Mouse (Mus musculus) bone marrow, adult 2 months (tissue): ENCODE measurements at regions not wholly inside any gene's neighbourhood (a gene's known extent, or its start where the extent isn't known, plus 50 kb on each side); places are given as distances from the start of the nearest gene placed in this dataset.

ENCODE experiments used
- CTCF ChIP-seq: fragments of 200-500 bp; IDR thresholded peaks from 2 replicates; pipeline ENCODE4 v1.5.1; 2011; ENCODE audit warnings: low read length, control low read depth; ENCODE audit not compliant: control insufficient read depth, insufficient read depth
- POLR2A ChIP-seq: fragments of 200-500 bp; IDR thresholded peaks from 2 replicates; pipeline ENCODE4 v1.6.1; 2011; ENCODE audit warnings: low read depth, mild to moderate bottlenecking, control low read depth, low read length, borderline replicate concordance; ENCODE audit not compliant: control insufficient read depth

- TF ChIP-seq CTCF (no peak), POLR2A (no peak)
Observed at GRCm38 (mm10) chr1:13856998-13857397, 2236.1 kb downstream of the 4930444P10Rik start.
